Mouse (Mus musculus) cerebellum, adult 2 months (tissue): Measurements from ENCODE around the gene Vmn2r-ps159.
"Not testable (repeated sequence)": the region's sequence is repeated elsewhere in the genome, so short reads cannot be mapped to it uniquely, and the experiment has no call there.

Source experiments
- CTCF ChIP-seq: fragments of 200-500 bp; IDR thresholded peaks from 2 replicates; pipeline ENCODE4 v1.5.1; 2011; ENCODE audit warnings: low read depth, mild to moderate bottlenecking, control low read depth, low read length, moderate library complexity, borderline replicate concordance; ENCODE audit not compliant: insufficient read depth
- POLR2A ChIP-seq: fragments of 200-500 bp; IDR thresholded peaks from 2 replicates; pipeline ENCODE4 v1.6.1; 2011; ENCODE audit warnings: low read length, control low read depth, borderline replicate concordance; ENCODE audit not compliant: insufficient read depth

- TF ChIP-seq CTCF, POLR2A: not testable (repeated sequence)
Measured at GRCm38 (mm10) chr4:156356756-156357437, 26.0 kb downstream of the Vmn2r-ps159 start.
